Mouse (Mus musculus) thymus, adult 2 months (tissue): Measurements from ENCODE around the gene 9430038I01Rik. TPM values are rescaled to one million over a fixed set of nuclear protein-coding genes. Genes with fewer than 3 reads are reported as not detected.

Experiments used
- DNase-seq: peaks from one replicate; pipeline ENCODE4 v3.0.0; 2021
- H3K27ac ChIP-seq: fragments of 200-500 bp; 2 replicates; pipeline ENCODE4 v1.5.1; 2012; ENCODE audit warnings: low read length, control low read depth; ENCODE audit not compliant: control insufficient read depth, insufficient read depth
- H3K27me3 ChIP-seq: fragments of 200-500 bp; 2 replicates; pipeline ENCODE4 v1.6.1; 2012; ENCODE audit warnings: mild to moderate bottlenecking, low read length, moderate library complexity, mixed read lengths; ENCODE audit not compliant: control insufficient read depth, insufficient read depth
- H3K36me3 ChIP-seq: fragments of 200-500 bp; 2 replicates; pipeline ENCODE4 v1.6.1; 2012; ENCODE audit warnings: mild to moderate bottlenecking, low read length, moderate library complexity; ENCODE audit not compliant: control insufficient read depth, insufficient read depth
- H3K4me1 ChIP-seq: fragments of 200-500 bp; replicated peaks from 2 replicates; pipeline ENCODE4 v1.6.1; 2012; ENCODE audit warnings: low read length; ENCODE audit not compliant: control insufficient read depth, insufficient read depth
- H3K4me3 ChIP-seq: fragments of 200-500 bp; 2 replicates; pipeline ENCODE4 v1.5.1; 2012; ENCODE audit warnings: mild to moderate bottlenecking, low read length, control low read depth, moderate library complexity; ENCODE audit not compliant: control insufficient read depth, insufficient read depth
- CTCF ChIP-seq: fragments of 200-500 bp; IDR thresholded peaks from 2 replicates; pipeline ENCODE4 v1.5.1; 2012; ENCODE audit warnings: mild to moderate bottlenecking, control low read depth, low read length, moderate library complexity, borderline replicate concordance; ENCODE audit not compliant: control insufficient read depth, poor library complexity, insufficient read depth; ENCODE audit errors: extremely low read depth
- POLR2A ChIP-seq: fragments of 200-500 bp; IDR thresholded peaks from 2 replicates; pipeline ENCODE4 v1.6.1; 2012; ENCODE audit warnings: mild to moderate bottlenecking, low read length, control low read depth, moderate library complexity; ENCODE audit not compliant: control insufficient read depth, poor library complexity, insufficient read depth; ENCODE audit errors: extremely low read depth
- WGBS: fragments of 180-500 bp; shearing (Covaris S2); methylation state at CpG from one replicate; pipeline ENCODE4 v1.1.7; 2018; 5-methylcytosine and 5-hydroxymethylcytosine counted together
- polyA plus RNA-seq: library from polyadenylated mRNA; depleted of rRNA; stranded (reverse); fragments of >200 nt; gene quantifications from 2 replicates; pipeline ENCODE4 v1.2.3, GENCODE M21; 2012

Gene 9430038I01Rik
- polyA plus RNA-seq, 1 experiment, result 7.2 TPM

DNA sequence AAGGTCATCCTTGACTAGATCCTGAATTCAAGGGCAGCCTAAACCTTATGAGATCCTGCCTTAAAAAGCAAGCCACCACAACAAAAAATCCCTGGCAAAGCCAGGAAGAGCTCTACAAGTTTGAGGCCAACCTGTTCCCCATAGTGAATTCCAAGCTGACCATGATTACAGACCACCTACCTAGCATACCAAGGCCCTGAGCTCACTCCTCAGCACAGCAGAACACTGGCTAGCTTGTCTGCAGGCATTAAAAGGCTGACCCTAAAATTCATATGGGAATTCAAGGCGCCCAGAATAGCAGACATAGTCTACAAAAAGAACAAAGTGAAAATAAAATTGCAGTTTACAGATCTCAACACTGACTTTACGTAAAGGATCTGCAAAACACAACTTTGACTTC is 6.4 kb downstream of the 9430038I01Rik start:
- Histone ChIP-seq H3K4me1 (peaks cover 2% of the 10 kb centered on the region; the same call in 1 of the 2 replicates), H3K27me3 (no peaks in the 10 kb centered on the region), H3K36me3 (no peaks in the 10 kb centered on the region), H3K27ac (no peak overlapping the region), H3K4me3 (no peak overlapping the region)
- TF ChIP-seq CTCF, result no peak
- TF ChIP-seq POLR2A, result no peak
- no peak for DNase-seq
- 92% methylated on average over 2 of the region's 2 CpGs for WGBS

GRCm38 (mm10) chr7:137398973-137399372 is 11.6 kb downstream of the 9430038I01Rik start:
- Histone ChIP-seq H3K4me3 (no peak overlapping the region), H3K27ac (no peak overlapping the region), H3K36me3 (no peaks in the 10 kb centered on the region), H3K4me1 (no peaks in the 10 kb centered on the region), H3K27me3 (no peaks in the 10 kb centered on the region)
- DNase-seq, result no peak
- WGBS, result 97% methylated on average over 4 of the region's 4 CpGs
- TF ChIP-seq POLR2A (no peak), CTCF (no peak)

- no peak for DNase-seq
- no peaks in the 10 kb centered on the region for H3K27me3 ChIP-seq
- WGBS, result 98% methylated on average over 8 of the region's 8 CpGs
- H3K4me3 ChIP-seq, result no peak overlapping the region
- no peaks in the 10 kb centered on the region for H3K4me1 ChIP-seq
- TF ChIP-seq POLR2A (no peak), CTCF (no peak)
- no peaks in the 10 kb centered on the region for H3K36me3 ChIP-seq
- H3K27ac ChIP-seq, result no peak overlapping the region
Observed at GRCm38 (mm10) chr7:137397361-137397910, 13.1 kb downstream of the 9430038I01Rik start.

DNA sequence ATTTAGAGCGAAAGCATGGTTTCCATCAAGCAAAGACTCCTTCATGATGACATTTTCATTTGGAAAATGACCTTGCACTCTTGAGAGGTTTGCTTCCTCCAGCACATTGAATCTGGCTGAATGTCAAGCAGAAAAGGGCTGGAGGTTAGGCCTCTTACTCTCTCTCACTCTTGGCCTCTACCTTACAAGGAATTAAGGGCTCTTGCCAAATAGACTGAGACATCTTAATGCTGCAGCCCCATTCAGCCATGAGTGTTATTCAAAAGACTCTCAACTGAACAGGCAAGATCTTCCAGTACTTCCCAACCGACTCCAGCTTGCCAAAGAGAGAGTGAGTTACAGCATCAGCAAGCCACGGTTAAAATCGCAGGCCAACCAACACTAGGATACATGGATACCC is 15.1 kb downstream of the 9430038I01Rik start:
- 95% methylated on average over 4 of the region's 4 CpGs for WGBS
- no peak for TF ChIP-seq CTCF
- no peak for TF ChIP-seq POLR2A
- H3K4me1 ChIP-seq, result peaks cover 3% of the 10 kb centered on the region
- no peak overlapping the region for H3K4me3 ChIP-seq
- H3K36me3 ChIP-seq, result no peaks in the 10 kb centered on the region
- no peak for DNase-seq
- H3K27me3 ChIP-seq, result no peaks in the 10 kb centered on the region
- no peak overlapping the region for H3K27ac ChIP-seq

- 95% methylated on average over 5 of the region's 5 CpGs for WGBS
- TF ChIP-seq POLR2A, result no peak
- TF ChIP-seq CTCF, result no peak
Observed at GRCm38 (mm10) chr7:137387863-137388262, 22.7 kb downstream of the 9430038I01Rik start.

DNA sequence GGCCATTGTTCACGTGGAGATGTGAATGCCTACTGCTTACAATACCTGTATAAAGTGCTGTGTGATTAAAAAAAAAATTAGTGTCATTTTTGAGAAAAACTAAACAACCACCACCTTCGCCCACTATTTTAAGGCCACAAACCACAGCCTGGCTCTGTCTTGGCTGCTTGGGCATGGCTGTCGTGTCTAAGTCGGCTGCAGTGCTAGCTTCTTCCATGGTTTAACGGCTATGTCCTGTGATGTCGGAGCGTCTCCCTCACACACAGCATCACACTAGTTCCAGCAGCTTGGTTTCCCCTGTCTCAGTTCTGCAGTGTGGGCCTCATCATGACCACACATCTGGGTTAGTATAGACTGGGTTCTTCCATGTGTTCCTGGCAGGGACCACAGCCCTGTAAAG is 35.6 kb downstream of the 9430038I01Rik start:
- Histone ChIP-seq H3K27ac (no peak overlapping the region), H3K4me3 (no peak overlapping the region), H3K27me3 (no peaks in the 10 kb centered on the region), H3K4me1 (no peaks in the 10 kb centered on the region), H3K36me3 (no peaks in the 10 kb centered on the region)
- TF ChIP-seq CTCF, result no peak
- no peak for TF ChIP-seq POLR2A
- no peak for DNase-seq
- WGBS, result 98% methylated on average over 7 of the region's 7 CpGs

More at GRCm38 (mm10) chr7:137387863-137388262, 22.7 kb downstream of the 9430038I01Rik start:
- no peak for DNase-seq
- H3K36me3 ChIP-seq, result no peaks in the 10 kb centered on the region
- H3K27ac ChIP-seq, result no peak overlapping the region
- peaks cover 3% of the 10 kb centered on the region for H3K4me1 ChIP-seq
- no peak overlapping the region for H3K4me3 ChIP-seq
- no peaks in the 10 kb centered on the region for H3K27me3 ChIP-seq

GRCm38 (mm10) chr7:137371770-137372169 is 38.8 kb downstream of the 9430038I01Rik start:
- no peak for TF ChIP-seq CTCF
- no peak for TF ChIP-seq POLR2A
- no peak for DNase-seq
- no peaks in the 10 kb centered on the region for H3K4me1 ChIP-seq
- H3K27ac ChIP-seq, result no peak overlapping the region
- 56% methylated on average over 4 of the region's 4 CpGs for WGBS
- H3K4me3 ChIP-seq, result no peak overlapping the region
- H3K36me3 ChIP-seq, result no peaks in the 10 kb centered on the region
- no peaks in the 10 kb centered on the region for H3K27me3 ChIP-seq
